Mouse (Mus musculus) gastrocnemius, adult 2 months (tissue): ENCODE measurements around the gene Spint4. TPM values are rescaled to one million over a fixed set of nuclear protein-coding genes. Genes with fewer than 3 reads are reported as not detected.
A peak's percentile ranks its signal among the peaks of the same experiment; 100 is the strongest.

Experiments used
- DNase-seq: peaks from one replicate; pipeline ENCODE4 v3.0.0; 2022
- H3K27ac ChIP-seq: fragments of 200-600 bp; 2 replicates; pipeline ENCODE4 v1.8.1; 2022; ENCODE audit warnings: mild to moderate bottlenecking
- H3K4me3 ChIP-seq: fragments of 200-600 bp; 2 replicates; pipeline ENCODE4 v1.8.1; 2022; ENCODE audit warnings: mild to moderate bottlenecking, moderate library complexity
- CTCF ChIP-seq: fragments of 200-600 bp; IDR thresholded peaks from 2 replicates; pipeline ENCODE4 v1.8.1; 2022; ENCODE audit warnings: antibody characterized with exemption, mild to moderate bottlenecking, moderate library complexity
- intact Hi-C: fragments of 180-260 bp; cut with DNase I; formaldehyde crosslinking; loops from one replicate; pipeline ENCODE4 v1.15.1; 2025
- long read RNA-seq, 2 experiments: library from polyadenylated mRNA; stranded (forward); transcript quantifications; one replicate each; pipeline ENCODE4 v2.0.0; 2021
- total RNA-seq, 2 experiments: library from RNA; stranded (reverse); gene quantifications; 2 replicates each; pipeline ENCODE4 v1.2.3; 2021

Gene Spint4
- not detected for total RNA-seq
- long read RNA-seq, experiment 1: 0 reads
- long read RNA-seq, experiment 2: 0 reads

GRCm38 (mm10) chr2:164698201-164698600, at the start of gene Spint4:
Spint4 (plus strand) TSS chr2:164698501.
- intact Hi-C loops: no loop called here
- TF ChIP-seq CTCF: no peak
- H3K4me3 ChIP-seq: no peak within 1 kb of the TSS
- no peak for DNase-seq
- H3K27ac ChIP-seq: no peak within 1 kb of the TSS

- DNase-seq: peak; percentile 28
- intact Hi-C loops: no loop called here
- peak; percentile 75 for TF ChIP-seq CTCF
- Histone ChIP-seq H3K27ac (no peak within 1 kb of the TSS), H3K4me3 (no peak within 1 kb of the TSS)
Observed at GRCm38 (mm10) chr2:164655858-164656257, 42.4 kb upstream of the Spint4 start, which contains the start of gene Wfdc10. Wfdc10 (plus strand) TSS chr2:164656046.

- Histone ChIP-seq H3K4me3 (no peak within 1 kb of the TSS), H3K27ac (no peak within 1 kb of the TSS)
- no peak for TF ChIP-seq CTCF
- intact Hi-C loops: no loop called here
- no peak for DNase-seq
Observed at GRCm38 (mm10) chr2:164656483-164656882, 41.8 kb upstream of the Spint4 start, which contains the start of gene Wfdc9. Wfdc9 (minus strand) TSS chr2:164656583.

GRCm38 (mm10) chr2:164664851-164665250, 33.5 kb upstream of the Spint4 start:
- no peak for TF ChIP-seq CTCF
- DNase-seq: no peak
- intact Hi-C loops: no loop called here
- Histone ChIP-seq H3K27ac (no peak overlapping the region), H3K4me3 (no peak overlapping the region)

GRCm38 (mm10) chr2:164670261-164670660, 28.0 kb upstream of the Spint4 start:
- intact Hi-C loops: no loop called here
- no peak for DNase-seq
- TF ChIP-seq CTCF: no peak
- no peak overlapping the region for H3K27ac ChIP-seq
- H3K4me3 ChIP-seq: no peak overlapping the region

- no peak for DNase-seq
- Histone ChIP-seq H3K4me3 (no peak overlapping the region), H3K27ac (no peak overlapping the region)
- no peak for TF ChIP-seq CTCF
- intact Hi-C loops: no loop called here
Observed at GRCm38 (mm10) chr2:164670938-164671337, 27.4 kb upstream of the Spint4 start.

- Histone ChIP-seq H3K4me3 (no peak within 1 kb of the TSS), H3K27ac (no peak within 1 kb of the TSS)
- intact Hi-C loops: no loop called here
- TF ChIP-seq CTCF: no peak
- no peak for DNase-seq
Observed at GRCm38 (mm10) chr2:164673987-164674386, 24.3 kb upstream of the Spint4 start, which contains the start of gene Wfdc11. Wfdc11 (minus strand) TSS chr2:164674087.

GRCm38 (mm10) chr2:164676103-164676502, 22.2 kb upstream of the Spint4 start:
- no peak overlapping the region for H3K4me3 ChIP-seq
- H3K27ac ChIP-seq: no peak overlapping the region
- intact Hi-C loops: loop anchor here (5.0 kb wide), 1 partner anchor 51 kb away; no protein-coding TSS in a partner anchor
- DNase-seq: no peak
- peak; percentile 12; the same call in 1 of the 2 replicates for TF ChIP-seq CTCF

GRCm38 (mm10) chr2:164676916-164677685, 21.2 kb upstream of the Spint4 start:
- DNase-seq: no peak
- no peak overlapping the region for H3K4me3 ChIP-seq
- intact Hi-C loops: loop anchor here (5.0 kb wide), 1 partner anchor 50 kb away; no protein-coding TSS in a partner anchor
- TF ChIP-seq CTCF: no peak
- no peak overlapping the region for H3K27ac ChIP-seq

- peak; percentile 79 for DNase-seq
- intact Hi-C loops: loop anchor here (2.0 to 5.0 kb wide), 2 partner anchors 48 to 120 kb away; no protein-coding TSS in a partner anchor
- peak; percentile 71 for TF ChIP-seq CTCF
- Histone ChIP-seq H3K4me3 (peak overlapping the region; percentile 58), H3K27ac (no peak overlapping the region)
Observed at GRCm38 (mm10) chr2:164678848-164679625, 19.3 kb upstream of the Spint4 start.

GRCm38 (mm10) chr2:164679906-164680305, 18.4 kb upstream of the Spint4 start:
- no peak for DNase-seq
- intact Hi-C loops: loop anchor here (2.0 to 5.0 kb wide), 2 partner anchors 47 to 119 kb away; no protein-coding TSS in a partner anchor
- Histone ChIP-seq H3K27ac (no peak overlapping the region), H3K4me3 (no peak overlapping the region)
- no peak for TF ChIP-seq CTCF

GRCm38 (mm10) chr2:164684807-164685206, 13.5 kb upstream of the Spint4 start, which contains the start of gene Wfdc13:
Wfdc13 (plus strand) TSS chr2:164685107.
- intact Hi-C loops: no loop called here
- no peak for DNase-seq
- TF ChIP-seq CTCF: no peak
- Histone ChIP-seq H3K4me3 (no peak within 1 kb of the TSS), H3K27ac (no peak within 1 kb of the TSS)

GRCm38 (mm10) chr2:164700959-164701358, 2.7 kb downstream of the Spint4 start:
- intact Hi-C loops: no loop called here
- TF ChIP-seq CTCF: no peak
- DNase-seq: no peak

More at GRCm38 (mm10) chr2:164700959-164701358, 2.7 kb downstream of the Spint4 start:
- no peak overlapping the region for H3K27ac ChIP-seq
- H3K4me3 ChIP-seq: no peak overlapping the region
